Mouse (Mus musculus) granulocyte monocyte progenitor cell, adult 5-6 weeks (primary cell): Measurements from ENCODE around the gene Med26. TPM values are rescaled to one million over a fixed set of nuclear protein-coding genes. Genes with fewer than 3 reads are reported as not detected.

Experiments
- total RNA-seq, 2 experiments: library from RNA; stranded (forward) in 1 of 2; stranded (reverse) in 1 of 2; fragments of 200-712, 200-1000 nt in 1 of 2; fragments of >200 nt in 1 of 2; fragmentation: Nextera tagmentation in 1 of 2; gene quantifications; 2 replicates each; pipeline ENCODE4 v1.2.3; 2014 to 2017

The Med26 gene
- total RNA-seq, 2 experiments from 2014 or later: 6.9 to 10.9 TPM

Other genes with a start within 250 kb of the Med26 start
- gene Gm10282, start 243.0 kb downstream of the Med26 start, total RNA-seq (2014; fragmentation: Nextera tagmentation): 29.7 and 33.2 TPM in 2 replicates
- gene Gm10282, start 243.0 kb downstream of the Med26 start, total RNA-seq (2017): 67.4 and 74.9 TPM in 2 replicates
- gene Klf2, start 229.2 kb downstream of the Med26 start, total RNA-seq (2014; fragmentation: Nextera tagmentation): 1.9 and 5.5 TPM in 2 replicates
- gene Klf2, start 229.2 kb downstream of the Med26 start, total RNA-seq (2017): 2.8 and 3.2 TPM in 2 replicates
- 58.3 and 64.3 TPM in 2 replicates for gene Eps15l1, start 126.8 kb downstream of the Med26 start, total RNA-seq (2014; fragmentation: Nextera tagmentation)
- 34.8 and 38.6 TPM in 2 replicates for gene Eps15l1, start 126.8 kb downstream of the Med26 start, total RNA-seq (2017)
- gene Calr3, start 104.4 kb downstream of the Med26 start, total RNA-seq (2014; fragmentation: Nextera tagmentation): 0.34 and 1.5 TPM in 2 replicates
- 2.2 and 4.7 TPM in 2 replicates for gene Calr3, start 104.4 kb downstream of the Med26 start, total RNA-seq (2017)
- 3.6 and 6.4 TPM in 2 replicates for gene 1700030K09Rik, start 104.4 kb downstream of the Med26 start, total RNA-seq (2014; fragmentation: Nextera tagmentation)
- gene 1700030K09Rik, start 104.4 kb downstream of the Med26 start, total RNA-seq (2017): 6.1 and 7.1 TPM in 2 replicates
- 88.2 and 110 TPM in 2 replicates for gene Cherp, start 73.0 kb downstream of the Med26 start, total RNA-seq (2014; fragmentation: Nextera tagmentation)
- gene Cherp, start 73.0 kb downstream of the Med26 start, total RNA-seq (2017): 13.3 and 27.7 TPM in 2 replicates
- 38.6 and 52.6 TPM in 2 replicates for gene Slc35e1, start 55.7 kb downstream of the Med26 start, total RNA-seq (2014; fragmentation: Nextera tagmentation)
- 31.0 and 31.1 TPM in 2 replicates for gene Slc35e1, start 55.7 kb downstream of the Med26 start, total RNA-seq (2017)
- 34.6 and 41.1 TPM in 2 replicates for gene Smim7, start 22.8 kb upstream of the Med26 start, total RNA-seq (2014; fragmentation: Nextera tagmentation)
- 30.0 and 46.5 TPM in 2 replicates for gene Smim7, start 22.8 kb upstream of the Med26 start, total RNA-seq (2017)
- gene Tmem38a, start 23.8 kb upstream of the Med26 start, total RNA-seq (2014; fragmentation: Nextera tagmentation): 1.7 and 2.0 TPM in 2 replicates
- gene Tmem38a, start 23.8 kb upstream of the Med26 start, total RNA-seq (2017): 0.09 and 0.21 TPM in 2 replicates
- gene Nwd1, start 98.4 kb upstream of the Med26 start, total RNA-seq (2014; fragmentation: Nextera tagmentation): 7.5 and 8.4 TPM in 2 replicates
- 3.8 and 4.7 TPM in 2 replicates for gene Nwd1, start 98.4 kb upstream of the Med26 start, total RNA-seq (2017)
- 96.1 and 104 TPM in 2 replicates for gene Sin3b, start 175.0 kb upstream of the Med26 start, total RNA-seq (2014; fragmentation: Nextera tagmentation)
- 77.1 and 85.0 TPM in 2 replicates for gene Sin3b, start 175.0 kb upstream of the Med26 start, total RNA-seq (2017)
- 2.6 and 3.4 TPM in 2 replicates for gene F2rl3, start 213.6 kb upstream of the Med26 start, total RNA-seq (2014; fragmentation: Nextera tagmentation)
- 2.9 and 3.1 TPM in 2 replicates for gene F2rl3, start 213.6 kb upstream of the Med26 start, total RNA-seq (2017)